Mouse (Mus musculus) limb, embryonic 14.5 days (tissue): ENCODE measurements at regions not wholly inside any gene's neighbourhood (a gene's known extent, or its start where the extent isn't known, plus 50 kb on each side); places are given as distances from the start of the nearest gene placed in this dataset.

Experiments
- ATAC-seq: fragments of 200-750 bp; cut with Nextera tagmentation; 2 replicates; pipeline ENCODE4 v1.8.0; 2017; ENCODE audit warnings: low read depth, moderate number of reproducible peaks, moderate TSS enrichment; ENCODE audit not compliant: low FRiP score
- DNase-seq: peaks from one replicate; pipeline ENCODE4 v3.0.0-alpha.2; 2015; ENCODE audit warnings: low spot score
- H3K27ac ChIP-seq: fragments of 300-500 bp; sonication (generic); replicated peaks from 2 replicates; pipeline ENCODE4 v1.5.1; 2014; ENCODE audit warnings: low read depth, mild to moderate bottlenecking, low read length, moderate library complexity, mixed read lengths
- H3K27me3 ChIP-seq: fragments of 300-500 bp; sonication (generic); 2 replicates; pipeline ENCODE4 v1.6.1; 2014; ENCODE audit warnings: low read length, mixed read lengths; ENCODE audit not compliant: control insufficient read depth, insufficient read depth
- H3K36me3 ChIP-seq: fragments of 300-500 bp; sonication (generic); 2 replicates; pipeline ENCODE4 v1.6.1; 2014; ENCODE audit warnings: mild to moderate bottlenecking, low read length, moderate library complexity, mixed read lengths; ENCODE audit not compliant: control insufficient read depth, insufficient read depth
- H3K4me1 ChIP-seq: fragments of 300-500 bp; sonication (generic); 2 replicates; pipeline ENCODE4 v1.6.1; 2014; ENCODE audit warnings: antibody characterized with exemption, low read length, mixed read lengths; ENCODE audit not compliant: control insufficient read depth, insufficient read depth
- H3K4me2 ChIP-seq: fragments of 300-500 bp; sonication (generic); replicated peaks from 2 replicates; pipeline ENCODE4 v1.6.1; 2014; ENCODE audit warnings: low read depth, mild to moderate bottlenecking, low read length, moderate library complexity; ENCODE audit not compliant: severe bottlenecking
- H3K4me3 ChIP-seq: fragments of 300-500 bp; sonication (generic); replicated peaks from 2 replicates; pipeline ENCODE4 v1.5.1; 2014; ENCODE audit warnings: low read length
- H3K9ac ChIP-seq: fragments of 300-500 bp; sonication (generic); 2 replicates; pipeline ENCODE4 v1.6.1; 2014; ENCODE audit warnings: mild to moderate bottlenecking, low read depth, low read length, moderate library complexity; ENCODE audit not compliant: severe bottlenecking
- H3K9me3 ChIP-seq: fragments of 300-500 bp; sonication (generic); 2 replicates; pipeline ENCODE4 v1.6.1; 2016; ENCODE audit warnings: low read length; ENCODE audit not compliant: control insufficient read depth
- POLR2A ChIP-seq: fragments of 200-500 bp; IDR thresholded peaks from 2 replicates; pipeline ENCODE4 v1.8.0; 2012; ENCODE audit warnings: inconsistent platforms, mild to moderate bottlenecking, moderate library complexity, borderline replicate concordance; ENCODE audit not compliant: insufficient read depth, insufficient read length; ENCODE audit errors: extremely low read depth
- WGBS: fragments of 180-500 bp; shearing (Covaris S2); extraction: QIAGEN DNeasy Blood & Tissue Kit; methylation state at CpG from one replicate; pipeline ENCODE4 v1.1.7; 2014; 5-methylcytosine and 5-hydroxymethylcytosine counted together

DNA sequence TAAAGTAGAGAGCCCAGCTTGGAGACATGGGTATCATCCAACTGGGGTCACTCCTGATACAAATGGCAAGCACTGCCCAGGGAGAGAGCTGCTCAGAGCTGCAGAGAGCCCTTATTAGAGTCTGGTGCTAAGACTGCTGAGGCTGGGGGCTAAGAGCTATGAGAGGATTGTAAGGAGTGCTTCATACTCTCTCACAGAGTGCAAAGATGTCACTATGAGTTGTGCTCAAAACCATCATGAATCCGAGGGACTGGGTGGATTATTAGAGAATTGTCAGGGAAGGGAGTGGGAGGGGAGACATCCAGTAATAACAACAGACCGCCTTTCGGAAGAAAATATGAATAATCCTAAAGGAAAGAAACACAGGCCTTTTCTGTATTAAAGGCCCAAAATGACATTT, 107.2 kb upstream of the Fat1 start:
- DNase-seq (no peak), ATAC-seq (no peak)
- Histone ChIP-seq H3K27ac (no peak overlapping the region), H3K9ac (no peak overlapping the region), H3K4me2 (no peak overlapping the region), H3K9me3 (peaks cover 11% of the 10 kb centered on the region; the same call in 1 of the 2 replicates), H3K36me3 (no peaks in the 10 kb centered on the region), H3K27me3 (no peaks in the 10 kb centered on the region), H3K4me1 (peaks cover 8% of the 10 kb centered on the region; the same call in 1 of the 2 replicates), H3K4me3 (no peak overlapping the region)
- no peak for TF ChIP-seq POLR2A
- 83% methylated on average over 3 of the region's 3 CpGs for WGBS

DNA sequence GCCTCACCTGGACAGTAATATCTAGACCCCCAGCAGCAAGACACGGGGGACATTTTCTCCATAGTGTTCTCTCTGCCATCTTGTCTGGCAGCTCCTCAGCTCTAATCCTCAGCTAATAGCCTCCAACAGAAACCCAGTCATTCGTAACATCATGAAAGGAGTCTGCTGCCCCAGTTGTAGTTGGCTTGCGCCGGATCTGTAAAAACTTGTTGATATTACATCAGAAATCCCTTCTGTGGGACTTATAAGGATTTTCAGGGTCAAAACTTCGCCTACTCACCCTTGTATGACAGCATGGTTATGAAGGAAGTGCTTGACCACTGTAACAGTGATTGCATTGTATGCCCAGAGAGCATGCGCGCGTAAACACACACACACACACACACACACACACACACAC, 96.8 kb upstream of the Fat1 start:
- H3K4me3 ChIP-seq: no peak overlapping the region
- H3K36me3 ChIP-seq: no peaks in the 10 kb centered on the region
- H3K4me2 ChIP-seq: no peak overlapping the region
- 93% methylated on average over 8 of the region's 8 CpGs for WGBS
- no peaks in the 10 kb centered on the region for H3K27me3 ChIP-seq
- H3K4me1 ChIP-seq: peaks cover 3% of the 10 kb centered on the region; the same call in 1 of the 2 replicates
- no peak for TF ChIP-seq POLR2A
- H3K9me3 ChIP-seq: no peaks in the 10 kb centered on the region
- ATAC-seq (no peak), DNase-seq (no peak)
- no peak overlapping the region for H3K9ac ChIP-seq
- no peak overlapping the region for H3K27ac ChIP-seq

GRCm38 (mm10) chr8:44839504-44840209, 95.6 kb upstream of the Fat1 start:
- Histone ChIP-seq H3K9ac (no peak overlapping the region), H3K27me3 (no peaks in the 10 kb centered on the region), H3K27ac (no peak overlapping the region), H3K9me3 (no peaks in the 10 kb centered on the region), H3K36me3 (no peaks in the 10 kb centered on the region), H3K4me2 (no peak overlapping the region), H3K4me1 (peaks cover 3% of the 10 kb centered on the region; the same call in 1 of the 2 replicates), H3K4me3 (no peak overlapping the region)
- DNase-seq (no peak), ATAC-seq (no peak)
- TF ChIP-seq POLR2A: no peak
- WGBS: 44% methylated on average over 13 of the region's 13 CpGs

DNA sequence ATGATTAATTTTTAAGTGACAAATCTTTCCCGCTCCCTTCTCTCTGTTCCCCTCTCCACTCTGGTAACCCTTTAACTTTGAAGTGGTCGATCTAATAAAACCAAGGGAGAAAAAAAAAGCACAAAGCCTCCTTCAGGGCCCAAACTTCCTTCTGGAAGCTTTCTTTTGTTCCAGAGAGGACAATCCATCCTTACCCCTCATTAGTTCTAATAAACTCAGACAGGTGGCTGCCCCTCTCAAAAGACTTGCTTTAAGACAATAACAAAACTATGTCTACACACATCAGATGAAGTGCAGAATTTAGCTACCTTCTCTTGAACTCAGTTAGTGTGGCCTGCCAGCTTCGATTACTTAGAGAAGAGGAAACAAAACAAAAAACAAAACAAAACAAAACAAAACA, 94.6 kb upstream of the Fat1 start:
- Histone ChIP-seq H3K4me2 (no peak overlapping the region), H3K9ac (no peak overlapping the region), H3K4me1 (peaks cover 3% of the 10 kb centered on the region; the same call in 1 of the 2 replicates), H3K36me3 (no peaks in the 10 kb centered on the region), H3K27me3 (no peaks in the 10 kb centered on the region), H3K9me3 (no peaks in the 10 kb centered on the region), H3K4me3 (no peak overlapping the region), H3K27ac (no peak overlapping the region)
- no peak for TF ChIP-seq POLR2A
- ATAC-seq (no peak), DNase-seq (no peak)
- WGBS: 43% methylated on average over 3 of the region's 3 CpGs

DNA sequence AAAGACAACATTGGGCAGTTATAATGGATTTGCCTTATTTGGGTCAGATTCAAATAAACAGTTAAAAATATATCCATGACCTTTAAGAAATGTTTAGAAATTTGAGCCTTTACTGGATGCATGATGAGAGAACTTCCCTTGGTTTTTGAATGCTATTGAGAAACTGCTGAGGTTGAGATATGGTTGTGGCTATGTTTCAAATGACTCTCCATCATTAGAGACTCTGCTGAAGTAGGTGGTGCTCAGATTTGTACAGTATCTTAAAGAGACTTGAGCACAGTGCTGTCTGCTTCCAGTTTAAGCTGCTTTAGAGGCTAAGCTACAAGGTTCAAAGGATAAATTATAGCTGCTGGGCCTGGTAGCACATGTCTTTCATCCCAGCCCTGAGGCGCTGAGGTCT, 90.9 kb upstream of the Fat1 start:
- Histone ChIP-seq H3K36me3 (no peaks in the 10 kb centered on the region), H3K4me1 (peaks cover 10% of the 10 kb centered on the region), H3K27ac (no peak overlapping the region), H3K9ac (no peak overlapping the region), H3K27me3 (no peaks in the 10 kb centered on the region), H3K9me3 (no peaks in the 10 kb centered on the region), H3K4me3 (no peak overlapping the region), H3K4me2 (no peak overlapping the region)
- ATAC-seq (no peak), DNase-seq (no peak)
- TF ChIP-seq POLR2A: no peak
- WGBS: 90% methylated on average over 1 of the region's 1 CpGs
